ENCODE assay signal across 25 mouse cellular contexts in the genomic region with DNA sequence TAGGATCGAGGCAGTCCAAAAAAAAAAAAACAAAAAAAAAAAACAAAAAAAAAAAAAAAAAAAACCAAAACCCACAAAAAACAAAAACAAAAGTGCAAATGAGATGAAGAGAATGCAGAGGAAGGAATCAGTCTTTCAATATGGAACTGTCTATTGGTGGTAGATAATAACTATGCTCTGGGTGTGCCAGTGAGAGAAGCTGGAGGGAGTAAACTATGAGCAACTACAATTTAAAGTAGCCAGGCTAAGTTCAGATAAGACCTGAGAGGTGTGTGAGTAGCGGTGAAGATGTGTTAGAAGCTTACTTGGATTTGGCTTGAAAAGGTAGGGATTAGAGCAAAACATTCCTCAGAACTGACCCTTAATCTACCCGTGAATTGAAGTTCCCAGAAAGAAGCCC.
"Had no signal": no experiment of that assay in that cellular context is flagged by ENCODE, and none has a peak within 500 bp of the region (broad histone marks: within the 10 kb centered on the region; RNA-seq: fewer than 3 reads in every experiment).

No protein-coding gene starts in this region.

- H3K9me3 ChIP-seq: heart, embryonic 13.5 days; heart, embryonic 15.5 days; hindbrain, embryonic 13.5 days; hindbrain, embryonic 15.5 days; kidney, embryonic 15.5 days; limb, embryonic 10.5 days; limb, embryonic 12.5 days had no signal

- DNase-seq: forebrain, postnatal 0 days; gastrocnemius, postnatal 14 days; gastrocnemius, postnatal 36 days; heart, adult 11 months; heart, adult 2 months; heart, postnatal 14 days; heart, postnatal 36 days; kidney, adult 11 months; kidney, adult 2 months; kidney, adult 9 months; kidney, postnatal 25 days; kidney, postnatal 4 days had no signal

- H3K4me2 ChIP-seq: heart, embryonic 11.5 days; heart, embryonic 13.5 days; heart, embryonic 15.5 days; hindbrain, embryonic 13.5 days; hindbrain, embryonic 15.5 days; kidney, embryonic 15.5 days; limb, embryonic 12.5 days had no signal

- ATAC-seq: forebrain, postnatal 0 days; hindbrain, postnatal 0 days; intestine, embryonic 16.5 days had no signal

- H3K36me3 ChIP-seq: heart, embryonic 13.5 days; heart, embryonic 15.5 days; hindbrain, embryonic 13.5 days; hindbrain, embryonic 15.5 days; kidney, embryonic 15.5 days; limb, embryonic 10.5 days; limb, embryonic 12.5 days had no signal

- H3K9ac ChIP-seq: forebrain, postnatal 0 days; heart, embryonic 13.5 days; heart, embryonic 15.5 days; hindbrain, embryonic 13.5 days; hindbrain, embryonic 15.5 days; kidney, embryonic 15.5 days; limb, embryonic 12.5 days had no signal

- H3K27ac ChIP-seq: heart, adult 2 months; heart, embryonic 13.5 days; heart, embryonic 15.5 days; hindbrain, embryonic 13.5 days; hindbrain, embryonic 15.5 days; hindbrain, postnatal 0 days; kidney, embryonic 15.5 days; kidney, postnatal 0 days; layer of hippocampus, adult 2 months; left cerebral cortex, adult 2 months; limb, embryonic 10.5 days; limb, embryonic 12.5 days had no signal

- H3K4me3 ChIP-seq: heart, adult 2 months; heart, embryonic 13.5 days; heart, embryonic 15.5 days; hindbrain, embryonic 13.5 days; hindbrain, embryonic 15.5 days; kidney, embryonic 15.5 days; layer of hippocampus, adult 2 months; left cerebral cortex, adult 2 months; limb, embryonic 10.5 days; limb, embryonic 12.5 days had no signal

- H3K27me3 ChIP-seq: heart, embryonic 13.5 days; heart, embryonic 15.5 days had no signal

- H3K4me1 ChIP-seq: heart, embryonic 13.5 days; heart, embryonic 15.5 days; hindbrain, embryonic 13.5 days; hindbrain, embryonic 15.5 days; kidney, embryonic 15.5 days; limb, embryonic 10.5 days; limb, embryonic 12.5 days had no signal
